Mouse (Mus musculus) hindbrain, embryonic 13.5 days (tissue): Measurements from ENCODE around the gene D330020A13Rik. TPM values are rescaled to one million over a fixed set of nuclear protein-coding genes. Genes with fewer than 3 reads are reported as not detected.
"Not testable (repeated sequence)": the region's sequence is repeated elsewhere in the genome, so short reads cannot be mapped to it uniquely, and the experiment has no call there.

Experiments
- ATAC-seq: fragments of 200-750 bp; cut with Nextera tagmentation; 2 replicates; pipeline ENCODE4 v1.8.0; 2017; ENCODE audit warnings: moderate TSS enrichment; ENCODE audit not compliant: low FRiP score
- H3K27ac ChIP-seq: fragments of 300-500 bp; sonication (generic); 2 replicates; pipeline ENCODE4 v1.5.1; 2015; ENCODE audit warnings: inconsistent platforms, mild to moderate bottlenecking, moderate library complexity
- H3K27me3 ChIP-seq: fragments of 300-500 bp; sonication (generic); 2 replicates; pipeline ENCODE4 v1.6.1; 2015; ENCODE audit warnings: mild to moderate bottlenecking, inconsistent platforms
- H3K36me3 ChIP-seq: fragments of 300-500 bp; sonication (generic); 2 replicates; pipeline ENCODE4 v1.6.1; 2015; ENCODE audit warnings: mild to moderate bottlenecking, inconsistent platforms
- H3K4me1 ChIP-seq: fragments of 300-500 bp; sonication (generic); replicated peaks from 2 replicates; pipeline ENCODE4 v1.6.1; 2015; ENCODE audit warnings: inconsistent platforms
- H3K4me2 ChIP-seq: fragments of 300-500 bp; sonication (generic); 2 replicates; pipeline ENCODE4 v1.6.1; 2015; ENCODE audit warnings: inconsistent platforms, mild to moderate bottlenecking, moderate library complexity
- H3K4me3 ChIP-seq: fragments of 300-500 bp; sonication (generic); 2 replicates; pipeline ENCODE4 v1.5.1; 2015; ENCODE audit warnings: mild to moderate bottlenecking, inconsistent platforms
- H3K9ac ChIP-seq: fragments of 300-500 bp; sonication (generic); 2 replicates; pipeline ENCODE4 v1.6.1; 2015; ENCODE audit warnings: mild to moderate bottlenecking, inconsistent platforms
- H3K9me3 ChIP-seq: fragments of 300-500 bp; sonication (generic); 2 replicates; pipeline ENCODE4 v1.6.1; 2016; ENCODE audit warnings: inconsistent platforms
- WGBS: fragments of 180-500 bp; shearing (Covaris S2); methylation state at CpG from one replicate; pipeline ENCODE4 v1.1.7; 2015; 5-methylcytosine and 5-hydroxymethylcytosine counted together
- polyA plus RNA-seq: library from polyadenylated mRNA; unstranded; fragments of >200 nt; fragmentation: Nextera tagmentation; extraction: Ambion mirVana; gene quantifications from 2 replicates; pipeline ENCODE4 v1.2.1, GENCODE M21; 2015

Gene D330020A13Rik
- polyA plus RNA-seq, 1 experiment from 2014 or later = not detected

- ATAC-seq = no peak
- Histone ChIP-seq H3K9me3 (no peaks in the 10 kb centered on the region), H3K27ac (no peak overlapping the region), H3K27me3 (no peaks in the 10 kb centered on the region), H3K4me2 (no peak overlapping the region), H3K36me3 (no peaks in the 10 kb centered on the region), H3K4me1 (no peaks in the 10 kb centered on the region), H3K9ac (no peak overlapping the region), H3K4me3 (no peak overlapping the region)
- 63% methylated on average over 6 of the region's 6 CpGs for WGBS
Measured at GRCm38 (mm10) chr6:120264151-120264550, 30.0 kb upstream of the D330020A13Rik start.

- Histone ChIP-seq H3K4me2 (no peak overlapping the region), H3K36me3 (no peaks in the 10 kb centered on the region), H3K4me3 (no peak overlapping the region), H3K4me1 (no peaks in the 10 kb centered on the region), H3K27me3 (no peaks in the 10 kb centered on the region), H3K27ac (no peak overlapping the region), H3K9me3 (no peaks in the 10 kb centered on the region), H3K9ac (no peak overlapping the region)
- no peak for ATAC-seq
- 87% methylated on average over 8 of the region's 8 CpGs for WGBS
Measured at GRCm38 (mm10) chr6:120274181-120274580, 20.0 kb upstream of the D330020A13Rik start.

- 74% methylated on average over 4 of the region's 4 CpGs for WGBS
- Histone ChIP-seq H3K36me3 (no peaks in the 10 kb centered on the region), H3K27ac (no peak overlapping the region), H3K9ac (no peak overlapping the region), H3K27me3 (no peaks in the 10 kb centered on the region), H3K4me1 (no peaks in the 10 kb centered on the region), H3K4me2 (no peak overlapping the region), H3K4me3 (no peak overlapping the region), H3K9me3 (no peaks in the 10 kb centered on the region)
- ATAC-seq = no peak
Measured at GRCm38 (mm10) chr6:120274887-120275286, 19.3 kb upstream of the D330020A13Rik start.

- WGBS = 69% methylated on average over 6 of the region's 6 CpGs
- no peak for ATAC-seq
- no peaks in the 10 kb centered on the region for H3K9me3 ChIP-seq
- no peaks in the 10 kb centered on the region for H3K4me1 ChIP-seq
- H3K27ac ChIP-seq = no peak overlapping the region
- no peaks in the 10 kb centered on the region for H3K27me3 ChIP-seq
- H3K36me3 ChIP-seq = no peaks in the 10 kb centered on the region
- H3K9ac ChIP-seq = no peak overlapping the region
- H3K4me3 ChIP-seq = no peak overlapping the region
- no peak overlapping the region for H3K4me2 ChIP-seq
Measured at GRCm38 (mm10) chr6:120275301-120275700, 18.9 kb upstream of the D330020A13Rik start.

GRCm38 (mm10) chr6:120276874-120277449 is 17.2 kb upstream of the D330020A13Rik start:
- Histone ChIP-seq H3K27me3 (no peaks in the 10 kb centered on the region), H3K9me3 (no peaks in the 10 kb centered on the region), H3K4me1 (no peaks in the 10 kb centered on the region), H3K27ac (no peak overlapping the region), H3K36me3 (no peaks in the 10 kb centered on the region), H3K4me2 (no peak overlapping the region), H3K9ac (no peak overlapping the region), H3K4me3 (no peak overlapping the region)
- no peak for ATAC-seq
- 87% methylated on average over 7 of the region's 7 CpGs for WGBS

- no peak overlapping the region for H3K4me3 ChIP-seq
- no peak overlapping the region for H3K27ac ChIP-seq
- no peaks in the 10 kb centered on the region for H3K4me1 ChIP-seq
- H3K36me3 ChIP-seq = no peaks in the 10 kb centered on the region
- H3K9ac ChIP-seq = no peak overlapping the region
- peaks cover 5% of the 10 kb centered on the region for H3K27me3 ChIP-seq
- WGBS = 86% methylated on average over 9 of the region's 9 CpGs
- ATAC-seq = no peak
- no peak overlapping the region for H3K4me2 ChIP-seq
- H3K9me3 ChIP-seq = no peaks in the 10 kb centered on the region
Measured at GRCm38 (mm10) chr6:120287279-120287678, 6.9 kb upstream of the D330020A13Rik start.

GRCm38 (mm10) chr6:120288541-120288940 is 5.6 kb upstream of the D330020A13Rik start:
- 0 out of 2 replicates have a peak, but pooled peaks cover under 1% of the 10 kb centered on the region for H3K4me1 ChIP-seq
- 50% methylated on average over 7 of the region's 7 CpGs for WGBS

GRCm38 (mm10) chr6:120289430-120289829 is 4.7 kb upstream of the D330020A13Rik start:
- no peaks in the 10 kb centered on the region for H3K9me3 ChIP-seq
- no peak overlapping the region for H3K4me2 ChIP-seq
- no peak overlapping the region for H3K27ac ChIP-seq
- H3K4me3 ChIP-seq = no peak overlapping the region
- no peaks in the 10 kb centered on the region for H3K36me3 ChIP-seq
- H3K27me3 ChIP-seq = peaks cover 25% of the 10 kb centered on the region
- 87% methylated on average over 4 of the region's 4 CpGs for WGBS
- H3K4me1 ChIP-seq = peaks cover 4% of the 10 kb centered on the region; the same call in 1 of the 2 replicates
- H3K9ac ChIP-seq = no peak overlapping the region
- no peak for ATAC-seq

More at GRCm38 (mm10) chr6:120288541-120288940, 5.6 kb upstream of the D330020A13Rik start:
- H3K9me3 ChIP-seq = no peaks in the 10 kb centered on the region
- no peak overlapping the region for H3K27ac ChIP-seq
- no peak overlapping the region for H3K9ac ChIP-seq
- no peak overlapping the region for H3K4me3 ChIP-seq
- H3K4me2 ChIP-seq = no peak overlapping the region
- H3K27me3 ChIP-seq = peaks cover 18% of the 10 kb centered on the region
- ATAC-seq = no peak
- no peaks in the 10 kb centered on the region for H3K36me3 ChIP-seq

- Histone ChIP-seq H3K4me3 (no peak overlapping the region), H3K4me1 (peaks cover 10% of the 10 kb centered on the region), H3K36me3 (no peaks in the 10 kb centered on the region), H3K27ac (no peak overlapping the region), H3K9me3 (no peaks in the 10 kb centered on the region), H3K4me2 (no peak overlapping the region), H3K27me3 (peaks cover 44% of the 10 kb centered on the region), H3K9ac (no peak overlapping the region)
- ATAC-seq = no peak
- 88% methylated on average over 7 of the region's 7 CpGs for WGBS
Measured at GRCm38 (mm10) chr6:120291396-120292009, 2.7 kb upstream of the D330020A13Rik start.

- Histone ChIP-seq H3K27ac (no peak overlapping the region), H3K4me3 (peak overlapping the region; percentile 71), H3K4me2 (peak overlapping the region; percentile 96), H3K4me1 (peaks cover 10% of the 10 kb centered on the region), H3K9me3 (no peaks in the 10 kb centered on the region), H3K27me3 (peaks cover 50% of the 10 kb centered on the region), H3K36me3 (no peaks in the 10 kb centered on the region), H3K9ac (peak overlapping the region; percentile 77)
- WGBS = under 1% methylated on average over 16 of the region's 16 CpGs
- no peak; the same call in none of the 2 replicates for ATAC-seq
Measured at GRCm38 (mm10) chr6:120294785-120295133, 595 bp downstream of the D330020A13Rik start.

- WGBS = 97% methylated on average over 2 of the region's 2 CpGs
Measured at GRCm38 (mm10) chr6:120296589-120296988, 2.4 kb downstream of the D330020A13Rik start.

GRCm38 (mm10) chr6:120301137-120301536 is 7.0 kb downstream of the D330020A13Rik start:
- Histone ChIP-seq H3K4me3 (no peak overlapping the region), H3K4me1 (no peaks in the 10 kb centered on the region), H3K9ac (no peak overlapping the region), H3K27me3 (peaks cover 10% of the 10 kb centered on the region), H3K27ac (no peak overlapping the region), H3K4me2 (no peak overlapping the region), H3K9me3 (no peaks in the 10 kb centered on the region), H3K36me3 (no peaks in the 10 kb centered on the region)
- 32% methylated on average over 6 of the region's 6 CpGs for WGBS
- ATAC-seq = no peak

More at GRCm38 (mm10) chr6:120296589-120296988, 2.4 kb downstream of the D330020A13Rik start:
- H3K4me2 ChIP-seq, H3K4me3 ChIP-seq, ATAC-seq, H3K27ac ChIP-seq, H3K36me3 ChIP-seq, H3K9me3 ChIP-seq, H3K9ac ChIP-seq: not testable (repeated sequence)
- Histone ChIP-seq H3K27me3 (peaks cover 50% of the 10 kb centered on the region), H3K4me1 (peaks cover 10% of the 10 kb centered on the region)
